In genomic region chr1:69686741-69687075, GRCm38 (mm10) we compare ENCODE assay signal across 8 mouse cellular contexts. TPM values are rescaled to one million over a fixed set of nuclear protein-coding genes. Genes with fewer than 3 reads are reported as not detected.
DNase-seq lines count a peak whose midpoint lies in the region; ATAC-seq and TF ChIP-seq lines count a peak whose summit lies in the region.

No protein-coding gene starts in this region.

- TF ChIP-seq CTCF in E14TG2a.4 (conservative IDR thresholded peaks at IDR 0.05; ENCODE audit: low read length), result no peak
- TF ChIP-seq CTCF in liver, embryonic 14.5 days (IDR thresholded peaks at IDR 0.05; ENCODE audit: low read depth), result no peak

- no peaks in the 10 kb centered on the region for H3K27me3 ChIP-seq in heart, embryonic 11.5 days (ENCODE audit: control insufficient read depth, insufficient read depth, low read length)
- peaks cover 2% of the 10 kb centered on the region; the same call in 1 of the 2 replicates for H3K27me3 ChIP-seq in E14TG2a.4 (ENCODE audit: insufficient read depth, low read length)
- no peaks in the 10 kb centered on the region for H3K27me3 ChIP-seq in forebrain, embryonic 15.5 days
- H3K27me3 ChIP-seq in liver, embryonic 14.5 days (ENCODE audit: control insufficient read depth, insufficient read depth, low read length), result peaks cover 3% of the 10 kb centered on the region

- H3K36me3 ChIP-seq in heart, embryonic 11.5 days (ENCODE audit: control insufficient read depth, insufficient read depth, low read length), result no peaks in the 10 kb centered on the region
- H3K36me3 ChIP-seq in E14TG2a.4 (ENCODE audit: insufficient read depth, low read length), result no peaks in the 10 kb centered on the region
- H3K36me3 ChIP-seq in forebrain, embryonic 15.5 days, result no peaks in the 10 kb centered on the region
- no peaks in the 10 kb centered on the region for H3K36me3 ChIP-seq in liver, embryonic 14.5 days (replicated peaks; ENCODE audit: control insufficient read depth, insufficient read depth, low read depth)

- H3K4me2 ChIP-seq in heart, embryonic 11.5 days, result peak overlapping the region; percentile 84
- peak overlapping the region; percentile 80 for H3K4me2 ChIP-seq in forebrain, embryonic 15.5 days (replicated peaks)
- peak overlapping the region; percentile 91 for H3K4me2 ChIP-seq in liver, embryonic 14.5 days (ENCODE audit: low read depth)

- H3K9ac ChIP-seq in heart, embryonic 11.5 days (ENCODE audit: low read depth, low read length), result peak overlapping the region; percentile 85
- H3K9ac ChIP-seq in forebrain, embryonic 15.5 days (replicated peaks), result peak overlapping the region; percentile 82
- no peak overlapping the region for H3K9ac ChIP-seq in liver, embryonic 14.5 days (replicated peaks)

- H3K27ac ChIP-seq in heart, embryonic 11.5 days (ENCODE audit: low read depth, low read length), result peak overlapping the region; percentile 90
- H3K27ac ChIP-seq in forebrain, embryonic 15.5 days (replicated peaks), result peak overlapping the region; percentile 84
- no peak overlapping the region for H3K27ac ChIP-seq in liver, embryonic 14.5 days

- H3K9me3 ChIP-seq in heart, embryonic 11.5 days (replicated peaks; ENCODE audit: control insufficient read depth, low read length), result no peaks in the 10 kb centered on the region
- no peaks in the 10 kb centered on the region for H3K9me3 ChIP-seq in E14TG2a.4 (ENCODE audit: low read length)
- no peaks in the 10 kb centered on the region for H3K9me3 ChIP-seq in forebrain, embryonic 15.5 days
- no peaks in the 10 kb centered on the region for H3K9me3 ChIP-seq in liver, embryonic 14.5 days (ENCODE audit: control insufficient read depth, low read length)

- TF ChIP-seq EP300 in liver, embryonic 14.5 days (IDR thresholded peaks at IDR 0.05; ENCODE audit: low read depth), result no peak

- no peak for DNase-seq in heart, postnatal 4 days
- DNase-seq in liver, embryonic 14.5 days (ENCODE audit: low read depth in 3 of 3, low spot score in 3 of 3), result no peak
- DNase-seq in adrenal gland, adult 2 months, result no peak
- DNase-seq in gastrocnemius, adult 8-10 months (ENCODE audit: low spot score in 2 of 2), result no peak

- H3K4me3 ChIP-seq in heart, embryonic 11.5 days (ENCODE audit: low read depth, low read length), result peak overlapping the region; percentile 78
- H3K4me3 ChIP-seq in E14TG2a.4 (replicated peaks; ENCODE audit: low read length), result peak overlapping the region; percentile 82
- peak overlapping the region; percentile 91 for H3K4me3 ChIP-seq in forebrain, embryonic 15.5 days
- H3K4me3 ChIP-seq in liver, embryonic 14.5 days (ENCODE audit: insufficient read depth in 1 of 2, low read depth in 2 of 2, low read length in 2 of 2), result peak overlapping the region; percentile 82

- ATAC-seq in heart, embryonic 11.5 days (replicated peaks; ENCODE audit: insufficient number of reproducible peaks, low FRiP score, low TSS enrichment), result no peak
- peak; percentile 5; the same call in 1 of the 2 replicates for ATAC-seq in forebrain, embryonic 15.5 days (replicated peaks)
- ATAC-seq in liver, embryonic 14.5 days (ENCODE audit: insufficient read depth), result no peak
- no peak for ATAC-seq in megakaryocyte progenitor cell, adult 5-6 weeks (replicated peaks; ENCODE audit: poor library complexity)

- 0 out of 2 replicates have a peak, but pooled peaks cover 2% of the 10 kb centered on the region for H3K4me1 ChIP-seq in heart, embryonic 11.5 days (ENCODE audit: control insufficient read depth, insufficient read depth, low read length)
- peaks cover 11% of the 10 kb centered on the region for H3K4me1 ChIP-seq in E14TG2a.4 (replicated peaks; ENCODE audit: low read depth, low read length)
- peaks cover 25% of the 10 kb centered on the region for H3K4me1 ChIP-seq in forebrain, embryonic 15.5 days
- H3K4me1 ChIP-seq in liver, embryonic 14.5 days (replicated peaks; ENCODE audit: control insufficient read depth in 2 of 2, insufficient read depth in 2 of 2, low read length in 1 of 2), result peaks cover 2 to 15% of the 10 kb centered on the region in 2 experiments; a peak in 3 of 4 replicates

- 0% methylated on average over 6 of the region's 6 CpGs for WGBS in heart, embryonic 11.5 days (ENCODE audit: insufficient replicate concordance)
- WGBS in forebrain, embryonic 15.5 days, result 0% methylated on average over 6 of the region's 6 CpGs
- WGBS in liver, embryonic 14.5 days (ENCODE audit: insufficient replicate concordance), result 1% methylated on average over 6 of the region's 6 CpGs

RNA-seq across cellular contexts. Expression of gene Ikzf2, which starts 0.3 kb away (rescaled TPM):
- 3.1 and 3.5 TPM in 2 replicates for polyA plus RNA-seq in heart, embryonic 11.5 days (2014; fragmentation: Nextera tagmentation; extraction: Ambion mirVana)
- 1 to 10 TPM; 3.5 to 4.3 TPM for total RNA-seq in heart, postnatal 4 days (2021)
- 4.7 and 4.9 TPM in 2 replicates for polyA plus RNA-seq in forebrain, embryonic 15.5 days (2015; fragmentation: Nextera tagmentation; extraction: Ambion mirVana)
- 0.18 and 0.30 TPM in 2 replicates for polyA plus RNA-seq in liver, embryonic 14.5 days (2012; rRNA removed)
- 0.19 and 0.24 TPM in 2 replicates for polyA plus RNA-seq in liver, embryonic 14.5 days (2014; fragmentation: Nextera tagmentation; extraction: Ambion mirVana)
- 5.5 and 13.9 TPM in 2 replicates for total RNA-seq in megakaryocyte progenitor cell, adult 5-6 weeks (2015)
- total RNA-seq in megakaryocyte progenitor cell, adult 5-6 weeks (2017), result 6.6 and 17.1 TPM in 2 replicates
- total RNA-seq in adrenal gland, adult 2 months (2021), result 1 to 10 TPM; 7.7 to 9.9 TPM
- polyA plus RNA-seq in adrenal gland, adult 2 months (2012; rRNA removed), result 0.22 and 0.80 TPM in 2 replicates
- 10 to 100 TPM; 16.9 to 23.0 (median 20.5) TPM for total RNA-seq in gastrocnemius, adult 8-10 months (2022)
